10 mouse cellular contexts compared by ENCODE assay signal in genomic region chr12:104837957-104838401, GRCm38 (mm10). TPM values are rescaled to one million over a fixed set of nuclear protein-coding genes. Genes with fewer than 3 reads are reported as not detected.
DNase-seq lines count a peak whose midpoint lies in the region; ATAC-seq and TF ChIP-seq lines count a peak whose summit lies in the region.
"Had no signal": no experiment of that assay in that cellular context is flagged by ENCODE, and none has a peak within 500 bp of the region (broad histone marks: within the 10 kb centered on the region; RNA-seq: fewer than 3 reads in every experiment).

No protein-coding gene starts in this region.

- peak overlapping the region; percentile 18; the same call in 1 of the 2 replicates for H3K4me2 ChIP-seq in heart, embryonic 16.5 days (ENCODE audit: low read depth, low read length)
- H3K4me2 ChIP-seq in midbrain, embryonic 13.5 days (replicated peaks): no peak overlapping the region

- no peak for DNase-seq in cerebellum, adult 2 months
- no peak for DNase-seq in cerebellum, adult 18-20 months
- DNase-seq in heart, adult 9 months (ENCODE audit: low spot score in 2 of 2): no peak
- DNase-seq in midbrain, embryonic 10.5 days (ENCODE audit: low spot score): no peak
- no peak for DNase-seq in kidney, postnatal 10 days
- DNase-seq in embryo, embryonic 10.5 days (ENCODE audit: low spot score): no peak
- DNase-seq: embryo, embryonic 11 days had no signal

- H3K27me3 ChIP-seq in cerebellum, adult 2 months (ENCODE audit: control insufficient read depth, insufficient read depth, low read length): no peaks in the 10 kb centered on the region
- no peaks in the 10 kb centered on the region for H3K27me3 ChIP-seq in heart, embryonic 16.5 days (ENCODE audit: control insufficient read depth, insufficient read depth, low read length)
- H3K27me3 ChIP-seq in midbrain, embryonic 13.5 days: no peaks in the 10 kb centered on the region; the same call in 1 of the 2 replicates
- H3K27me3 ChIP-seq in midbrain, embryonic 10.5 days (ENCODE audit: low read depth, poor library complexity, severe bottlenecking): no peaks in the 10 kb centered on the region

- peaks cover 5% of the 10 kb centered on the region; the same call in 1 of the 2 replicates for H3K4me1 ChIP-seq in cerebellum, adult 2 months (ENCODE audit: control insufficient read depth, insufficient read depth, low read length)
- H3K4me1 ChIP-seq in heart, embryonic 16.5 days (ENCODE audit: control insufficient read depth, insufficient read depth, low read length): peaks cover 5% of the 10 kb centered on the region
- peaks cover 22% of the 10 kb centered on the region for H3K4me1 ChIP-seq in midbrain, embryonic 13.5 days (replicated peaks)
- peaks cover 39% of the 10 kb centered on the region for H3K4me1 ChIP-seq in midbrain, embryonic 10.5 days

- H3K9ac ChIP-seq in heart, embryonic 16.5 days (ENCODE audit: low read length): no peak overlapping the region
- H3K9ac ChIP-seq in midbrain, embryonic 13.5 days (replicated peaks): no peak overlapping the region

- H3K4me3 ChIP-seq in cerebellum, adult 2 months (replicated peaks; ENCODE audit: insufficient read depth, low read depth, low read length): no peak overlapping the region
- no peak overlapping the region for H3K4me3 ChIP-seq in heart, embryonic 16.5 days (ENCODE audit: low read length)
- no peak overlapping the region for H3K4me3 ChIP-seq in midbrain, embryonic 13.5 days (replicated peaks)
- H3K4me3 ChIP-seq in midbrain, embryonic 10.5 days: no peak overlapping the region

- H3K27ac ChIP-seq in cerebellum, adult 2 months (ENCODE audit: insufficient read depth, low read length): peak overlapping the region; percentile 65; the same call in 1 of the 2 replicates
- no peak overlapping the region for H3K27ac ChIP-seq in heart, embryonic 16.5 days (ENCODE audit: low read length)
- H3K27ac ChIP-seq in midbrain, embryonic 13.5 days: no peak overlapping the region
- no peak overlapping the region for H3K27ac ChIP-seq in midbrain, embryonic 10.5 days (replicated peaks)

- 21% methylated on average over 13 of the region's 13 CpGs for WGBS in cerebellum, adult 2 months
- 44% methylated on average over 13 of the region's 13 CpGs for WGBS in heart, embryonic 16.5 days
- WGBS in midbrain, embryonic 13.5 days: 70% methylated on average over 13 of the region's 13 CpGs
- WGBS in midbrain, embryonic 10.5 days: 82% methylated on average over 13 of the region's 13 CpGs

- no peaks in the 10 kb centered on the region for H3K36me3 ChIP-seq in heart, embryonic 16.5 days (ENCODE audit: control insufficient read depth, insufficient read depth)
- H3K36me3 ChIP-seq in midbrain, embryonic 13.5 days: no peaks in the 10 kb centered on the region
- H3K36me3 ChIP-seq in midbrain, embryonic 10.5 days: no peaks in the 10 kb centered on the region

- TF ChIP-seq CTCF in cerebellum, adult 2 months (IDR thresholded peaks at IDR 0.05; ENCODE audit: borderline replicate concordance, insufficient read depth, low read depth, low read length): no peak

- ATAC-seq in heart, embryonic 16.5 days (replicated peaks; ENCODE audit: extremely low read depth, insufficient read depth, low FRiP score): peak; percentile 67
- peak; percentile 37; the same call in 1 of the 2 replicates for ATAC-seq in midbrain, embryonic 13.5 days
- ATAC-seq: activated CD4-positive, CD25-positive, alpha-beta regulatory T cell, adult 4 months had no signal

- H3K9me3 ChIP-seq in heart, embryonic 16.5 days (replicated peaks; ENCODE audit: control insufficient read depth, low read length): no peaks in the 10 kb centered on the region
- H3K9me3 ChIP-seq in midbrain, embryonic 13.5 days: no peaks in the 10 kb centered on the region
- H3K9me3 ChIP-seq in midbrain, embryonic 10.5 days (replicated peaks): no peaks in the 10 kb centered on the region

- no peak for TF ChIP-seq POLR2A in cerebellum, adult 2 months (IDR thresholded peaks at IDR 0.05; ENCODE audit: borderline replicate concordance, insufficient read depth, low read length)

RNA-seq across cellular contexts. Expression of gene Clmn, which starts 26.9 kb away (rescaled TPM):
- 30.6 and 32.2 TPM in 2 replicates for polyA plus RNA-seq in cerebellum, adult 2 months (2012; rRNA removed)
- 0.49 and 0.76 TPM in 2 replicates for polyA plus RNA-seq in heart, embryonic 16.5 days (2015; fragmentation: Nextera tagmentation; extraction: Ambion mirVana)
- 0.98 and 1.1 TPM in 2 replicates for polyA plus RNA-seq in midbrain, embryonic 13.5 days (2015; fragmentation: Nextera tagmentation; extraction: Ambion mirVana)
- 1.7 and 1.9 TPM in 2 replicates for polyA plus RNA-seq in midbrain, embryonic 10.5 days (2016; fragmentation: Nextera tagmentation; extraction: Ambion mirVana)

Comparison
In these comparisons a context has a peak if more than half of its experiments do, and no peak if none do; other contexts are left out.
1. RNA of gene Clmn, which starts 26.9 kb away (polyA plus RNA-seq): 30.6 to 32.2 TPM in cerebellum, adult 2 months; 1.7 to 1.9 TPM in midbrain, embryonic 10.5 days, 0.98 to 1.1 TPM in midbrain, embryonic 13.5 days and 0.49 to 0.76 TPM in heart, embryonic 16.5 days; every median in the first group is over 10 times any median in the second.